Mouse (Mus musculus): ENCODE results near the gene Ltbp4.

The Ltbp4 gene

DNA sequence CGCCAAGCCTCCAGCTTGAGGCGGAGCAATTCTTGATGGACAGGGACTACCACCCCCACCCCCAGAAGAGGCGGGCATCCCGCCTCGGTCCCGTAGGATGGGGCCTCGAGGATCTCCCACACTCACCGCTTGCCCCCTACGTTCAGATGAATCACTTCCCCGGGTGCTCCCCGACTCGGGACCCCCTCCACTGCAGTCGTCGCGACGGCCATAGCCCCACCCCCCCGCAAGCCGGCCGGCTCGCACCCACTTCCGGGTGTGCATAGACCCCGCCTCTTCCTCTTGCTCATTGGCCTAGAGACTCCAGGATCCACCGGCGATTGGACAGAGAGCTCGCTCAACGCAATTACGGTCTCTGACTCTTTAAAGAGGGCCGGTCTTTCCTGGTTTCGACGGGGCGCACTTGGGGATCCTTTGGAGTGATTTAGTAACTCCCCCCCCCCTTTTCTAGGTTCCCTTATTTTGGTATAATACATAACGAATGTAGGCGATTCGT, 18.3 kb upstream of the Ltbp4 start, which contains the start of gene Shkbp1:
Shkbp1 (minus strand) TSS at position 275 of the 496 bp plus-strand sequence.
- DNase-seq (ENCODE audit: low read depth, low spot score) = peak; percentile 85

DNA sequence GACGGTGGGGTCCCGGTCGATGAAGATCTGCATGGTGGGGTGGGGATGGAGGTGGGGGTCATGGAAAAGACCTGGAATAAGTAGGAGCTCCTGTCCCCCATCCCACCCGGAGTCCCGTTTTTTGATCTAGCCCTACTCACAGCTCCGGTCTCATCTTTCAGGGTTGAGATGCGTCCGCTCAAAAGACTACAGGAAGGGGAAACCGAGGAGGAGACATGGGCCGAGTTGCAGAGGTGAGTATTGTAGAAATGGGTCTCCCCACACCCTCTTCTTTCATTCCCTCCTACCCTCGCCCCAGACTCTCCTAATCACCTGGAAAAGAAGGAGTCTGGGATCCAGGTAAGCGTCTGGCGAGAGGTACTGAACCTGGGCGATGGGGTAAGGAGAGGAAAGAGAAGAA, 17.8 kb upstream of the Ltbp4 start:
- no peak for DNase-seq (ENCODE audit: low read depth, low spot score)

DNA sequence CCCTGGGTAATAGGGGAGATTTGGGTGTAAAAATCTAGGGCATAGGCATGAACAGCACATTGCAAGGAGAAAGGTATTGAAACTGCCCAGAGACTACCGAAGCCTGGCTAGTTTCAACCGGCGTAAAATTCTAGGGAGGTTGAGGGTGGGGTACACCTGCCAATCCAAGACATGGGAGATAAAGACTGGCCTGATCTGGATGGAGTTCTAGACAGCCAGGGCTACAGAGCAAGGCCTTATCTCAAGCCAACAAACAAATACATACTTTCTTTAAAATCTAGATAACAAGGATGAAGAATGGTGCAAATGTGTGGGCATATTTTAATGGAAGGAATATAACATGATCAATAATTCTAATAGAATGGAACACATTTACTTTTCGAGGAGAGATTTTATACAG, 17.3 kb upstream of the Ltbp4 start:
- no peak for DNase-seq (ENCODE audit: low read depth, low spot score)

DNA sequence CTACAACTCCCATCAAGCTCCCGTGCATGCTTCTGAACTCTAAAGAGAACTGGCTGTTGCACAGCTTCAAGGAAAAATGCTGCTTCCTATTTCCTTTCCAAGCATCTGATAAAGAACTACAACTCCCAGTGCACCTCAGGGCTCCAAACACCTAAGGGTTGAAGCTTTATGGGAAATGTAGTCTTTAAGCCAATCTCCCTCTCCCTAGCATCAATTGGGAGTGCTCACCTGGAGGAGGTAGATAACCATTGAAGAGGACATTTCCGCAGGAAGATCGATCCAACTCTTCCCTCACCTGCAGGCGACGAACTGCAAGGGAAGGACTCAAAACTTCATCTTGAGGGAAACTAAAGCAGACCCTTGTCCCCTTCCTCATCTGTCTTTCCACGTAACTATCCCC, 16.7 kb upstream of the Ltbp4 start:
- DNase-seq (ENCODE audit: low read depth, low spot score) = no peak

DNA sequence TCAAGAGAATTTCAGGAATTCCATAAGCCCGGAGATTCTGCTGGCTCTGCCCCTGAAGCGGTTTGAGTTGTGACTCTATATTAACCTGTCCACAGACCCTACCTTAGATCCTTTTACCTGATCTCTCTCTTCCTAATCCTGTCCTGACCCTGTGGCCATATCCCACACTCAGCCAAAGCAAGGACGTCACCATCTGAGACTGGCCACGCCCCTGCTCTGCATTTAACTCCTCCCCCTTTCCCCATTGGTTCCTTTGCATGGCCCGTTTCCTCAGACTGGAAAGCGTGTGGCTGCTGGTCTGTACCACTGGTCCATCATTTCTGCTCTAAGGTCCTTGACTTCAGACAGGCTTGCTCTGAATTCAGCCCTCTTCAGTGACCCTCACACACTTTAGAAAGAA, 8.0 kb upstream of the Ltbp4 start:
- no peak for DNase-seq (ENCODE audit: low read depth, low spot score)

DNA sequence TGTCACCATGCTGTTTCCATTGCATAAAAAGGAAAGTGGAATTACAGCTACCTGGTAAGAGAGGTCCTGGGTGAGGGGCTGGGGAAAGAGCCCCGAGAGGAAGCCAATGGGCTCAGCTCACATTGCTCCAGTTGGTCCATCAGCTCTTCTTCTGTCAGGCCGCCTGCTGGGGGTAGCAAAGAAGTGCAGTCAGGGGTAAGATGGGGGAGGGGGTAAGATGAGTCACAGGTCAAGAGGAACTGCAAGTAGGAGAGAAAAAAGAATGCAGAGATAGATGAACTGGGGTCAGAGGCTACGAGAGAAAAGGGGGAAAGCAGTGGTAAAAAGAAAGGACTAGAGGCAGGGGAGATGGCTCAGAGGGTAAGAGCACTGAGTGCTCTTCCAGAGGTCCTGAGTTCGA, 5.1 kb upstream of the Ltbp4 start:
- no peak for DNase-seq (ENCODE audit: low read depth, low spot score)

DNA sequence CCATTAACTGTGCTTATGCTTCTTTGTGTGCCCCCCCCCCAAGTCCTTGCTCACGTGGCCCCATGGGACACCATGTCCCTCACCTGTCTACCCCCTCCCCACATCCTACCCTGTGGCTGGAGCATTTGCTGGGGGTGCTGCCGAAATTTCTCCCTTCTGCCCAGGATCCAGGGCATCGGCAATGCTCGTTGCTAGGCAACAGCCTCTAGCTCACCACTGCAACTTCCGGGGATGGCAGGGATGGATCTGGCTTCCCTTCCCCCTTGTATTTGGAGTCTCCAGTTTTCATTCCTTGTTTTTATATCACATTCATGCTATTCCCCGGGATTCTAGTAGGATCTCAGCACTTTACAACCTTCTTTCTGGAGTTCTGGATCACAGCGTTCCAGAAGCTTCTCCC, 2.0 kb upstream of the Ltbp4 start:
- no peak for DNase-seq (ENCODE audit: low read depth, low spot score)

DNA sequence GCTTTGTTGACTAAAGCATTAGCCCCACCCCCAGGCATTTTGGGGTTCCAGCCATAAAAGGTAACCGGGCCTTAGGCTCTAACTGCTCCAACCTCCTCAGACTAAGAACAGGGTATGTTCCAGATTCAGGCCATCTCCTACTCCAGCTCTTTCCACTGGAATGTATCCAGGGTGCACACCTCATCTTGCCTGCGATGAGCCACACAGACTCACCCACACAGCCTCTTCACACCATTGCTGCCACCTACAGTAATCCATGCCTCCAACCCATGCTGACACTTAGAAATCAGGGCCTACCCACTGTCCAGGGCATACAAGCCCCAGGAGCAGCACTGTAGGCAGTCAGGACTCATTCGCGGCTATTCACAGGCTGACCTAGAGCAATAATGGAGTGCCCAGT, 1.6 kb upstream of the Ltbp4 start:
- no peak for DNase-seq (ENCODE audit: low read depth, low spot score)

DNA sequence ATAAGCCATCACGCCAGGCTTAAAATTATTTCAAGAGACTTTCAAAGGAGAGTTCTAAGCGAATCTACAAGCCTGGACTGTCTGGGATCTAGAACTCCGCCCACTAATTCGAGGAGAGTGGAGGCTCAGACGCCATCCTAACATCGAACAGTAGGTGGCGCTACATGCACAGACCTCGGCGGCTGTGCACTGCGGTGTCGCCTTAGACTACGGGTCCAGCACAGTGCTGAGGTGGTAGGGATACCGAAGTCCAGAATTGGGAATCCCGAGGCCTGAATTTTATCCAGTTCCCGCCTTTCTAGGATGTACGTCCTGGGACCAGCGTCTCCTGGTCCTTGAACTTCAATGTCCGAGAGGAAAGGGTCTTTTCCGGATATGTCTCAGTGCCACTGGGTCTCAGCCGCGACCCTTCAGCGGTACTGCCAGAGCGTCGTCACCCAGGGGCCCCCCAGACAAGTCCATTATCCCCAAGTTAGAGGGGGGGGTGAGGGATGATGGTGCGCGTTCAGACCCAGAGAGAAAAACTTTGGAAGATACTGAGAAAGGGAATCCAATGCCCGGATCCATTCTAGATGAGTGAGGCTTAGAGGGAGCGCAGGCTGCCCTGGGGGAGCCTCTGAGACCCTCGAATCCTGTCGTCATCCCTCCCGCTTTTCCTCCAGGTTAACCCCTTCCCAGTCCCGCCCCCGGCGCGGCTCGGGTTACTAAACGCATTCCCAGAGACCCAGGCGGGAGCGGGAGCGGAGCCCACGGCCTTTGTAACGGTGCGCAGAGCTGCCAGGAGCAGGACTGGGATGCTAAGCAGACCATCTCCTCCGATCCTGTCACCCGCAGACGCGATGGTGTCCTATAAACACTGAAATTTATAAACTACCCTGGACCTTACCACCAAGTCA, 1.3 kb downstream of the Ltbp4 start:
- peak; percentile 85 for DNase-seq (ENCODE audit: low read depth, low spot score)

DNA sequence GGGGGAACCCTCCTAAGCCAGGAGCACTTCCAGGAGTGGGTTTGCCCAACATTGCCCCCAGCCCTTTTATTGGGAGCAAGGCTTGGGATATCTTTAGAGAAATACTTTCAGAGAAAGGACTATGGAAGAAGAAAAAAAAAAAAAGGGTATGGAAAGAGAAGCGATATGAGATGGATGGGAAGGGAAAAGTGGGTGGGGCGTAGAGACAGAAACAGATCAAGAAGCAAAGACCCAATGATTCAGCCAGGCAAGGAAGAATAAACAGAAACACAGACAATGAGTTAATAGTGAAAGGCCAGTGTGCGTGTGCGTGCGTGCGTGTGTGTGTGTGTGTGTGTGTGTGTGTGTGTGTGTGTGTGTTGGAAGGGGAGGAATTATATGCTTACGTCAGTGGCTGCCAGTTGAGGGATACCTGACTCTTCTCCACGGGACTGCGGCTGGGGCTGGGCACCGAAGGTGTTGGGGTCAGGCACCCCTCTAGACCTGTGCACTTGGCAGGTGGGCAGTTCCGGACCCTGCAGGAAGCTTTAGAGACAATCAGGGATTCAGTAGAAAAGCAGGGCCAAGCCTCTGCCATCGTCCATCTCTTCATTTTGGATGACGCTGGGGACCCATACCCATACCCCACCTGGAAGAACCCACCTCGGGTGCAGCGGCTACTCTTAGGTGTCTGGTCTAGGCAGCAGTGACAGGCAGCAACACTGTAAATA, 2.3 kb downstream of the Ltbp4 start:
- DNase-seq (ENCODE audit: low read depth, low spot score) = no peak

DNA sequence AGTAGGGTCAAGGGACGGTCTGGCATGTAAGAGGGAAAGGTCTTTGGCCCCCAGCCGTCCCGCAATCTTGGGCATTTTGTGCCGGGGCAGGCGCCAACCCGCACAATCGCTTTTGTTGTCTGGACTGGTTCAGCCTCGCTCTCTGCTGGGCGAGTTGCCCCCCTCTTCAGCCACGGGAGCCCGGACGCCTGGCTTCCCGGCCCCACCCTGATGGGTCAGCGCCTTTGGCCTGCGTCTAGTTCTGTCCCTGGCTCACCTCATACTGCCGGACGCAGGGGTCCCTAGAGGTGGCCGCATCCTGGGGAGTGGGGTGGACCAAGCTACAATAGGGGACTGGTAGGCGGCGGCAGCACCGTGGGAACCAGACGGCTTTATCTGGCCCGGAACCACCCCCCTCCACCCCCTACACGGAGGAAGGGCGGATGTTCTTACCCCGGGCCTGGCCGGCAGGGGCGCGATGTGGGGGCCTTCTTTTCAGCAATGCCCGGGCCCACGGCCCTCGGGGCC, 3.0 kb downstream of the Ltbp4 start:
- no peak for DNase-seq (ENCODE audit: low read depth, low spot score)

DNA sequence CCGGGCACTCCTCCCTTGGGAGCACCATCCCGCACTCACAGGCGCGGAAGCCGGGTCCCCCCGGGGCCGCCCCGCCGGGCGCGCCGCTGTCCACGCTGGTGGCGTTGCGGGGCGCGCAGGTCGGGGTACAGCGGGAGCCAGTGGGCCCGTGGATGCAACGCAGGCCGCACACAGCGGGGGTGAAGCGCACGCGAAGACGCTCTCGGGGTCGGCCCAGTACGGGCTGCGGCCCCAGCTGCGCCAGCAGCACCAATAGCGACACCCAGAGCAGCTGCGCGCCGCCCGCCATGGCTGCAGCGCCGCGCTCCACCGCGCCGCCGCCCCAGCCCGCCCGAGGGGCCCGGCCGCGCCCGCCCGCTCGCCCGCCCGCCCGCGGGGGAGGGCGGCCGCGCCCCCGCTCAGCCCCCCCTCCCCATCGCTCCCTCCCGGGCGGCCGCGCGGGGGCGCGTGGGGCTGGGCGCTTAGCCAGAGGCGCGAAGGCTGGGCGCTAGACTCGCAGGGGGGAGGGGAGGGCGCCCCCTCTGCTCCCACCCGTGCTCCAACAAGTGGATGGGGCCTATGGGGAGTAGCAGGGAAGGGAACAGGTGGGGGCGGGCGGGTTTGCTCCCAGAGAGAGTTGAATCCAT, 4.1 kb downstream of the Ltbp4 start:
- no peak for DNase-seq (ENCODE audit: low read depth, low spot score)

DNA sequence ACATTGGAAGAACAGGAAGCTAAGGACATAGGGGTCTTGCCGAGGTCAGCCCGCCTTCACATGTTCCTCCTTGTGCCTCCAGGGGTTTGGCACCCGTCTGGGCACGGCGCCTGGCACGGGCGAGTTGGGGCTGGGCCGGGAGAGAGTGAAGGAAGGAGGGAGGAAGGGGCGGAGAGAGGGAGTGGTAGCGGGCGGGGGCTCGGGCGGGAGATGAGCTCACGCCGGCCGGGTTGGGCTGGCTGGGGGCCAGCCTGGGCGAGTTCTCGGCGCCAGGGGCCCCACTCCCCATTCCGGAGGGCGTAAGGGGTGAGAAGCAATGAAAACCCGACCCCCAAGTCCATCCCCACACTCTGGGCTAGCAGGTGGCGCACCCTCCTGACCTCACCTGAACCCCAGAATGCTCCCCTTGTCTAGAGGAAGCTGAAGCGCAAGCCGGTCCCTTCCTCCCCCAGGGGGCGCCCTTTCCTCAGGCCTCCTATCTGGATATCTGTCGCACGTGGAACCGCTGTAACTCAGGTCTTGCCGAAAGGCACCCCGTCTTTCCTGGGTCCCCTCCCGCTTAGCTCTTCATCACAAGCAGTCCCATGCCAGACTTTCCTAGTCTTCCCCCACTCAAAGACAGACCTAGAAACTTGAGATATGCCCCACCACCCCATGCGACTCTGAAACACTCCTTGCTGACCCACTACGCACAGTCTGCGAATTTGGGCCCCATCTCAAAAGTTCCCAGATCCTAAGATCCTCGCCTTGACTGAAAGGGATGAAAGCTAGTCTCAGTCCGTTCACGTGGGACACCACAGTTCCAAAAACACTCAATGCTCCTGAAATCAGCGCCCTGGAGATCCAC, 4.9 kb downstream of the Ltbp4 start:
- DNase-seq (ENCODE audit: low read depth, low spot score) = peak; percentile 77

DNA sequence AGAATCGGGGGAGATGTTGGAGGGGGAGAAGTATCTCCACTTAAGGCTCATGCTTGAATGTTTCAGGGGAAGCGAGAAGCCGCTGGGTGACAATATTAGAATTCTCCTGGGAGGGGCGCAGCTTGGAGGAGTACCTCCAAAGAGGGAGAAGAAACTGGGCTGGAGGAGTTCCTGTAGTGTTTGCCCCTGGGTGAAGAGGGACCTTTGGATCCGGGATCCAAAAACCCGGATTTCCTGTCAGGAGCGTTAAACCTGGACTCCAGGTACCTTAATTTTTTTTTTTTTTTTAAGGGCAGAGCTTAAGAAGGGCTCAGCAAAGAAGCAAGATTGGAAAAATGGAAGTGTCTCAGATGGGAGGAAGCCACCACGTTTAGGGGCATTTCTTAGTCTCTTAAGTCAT, 5.6 kb downstream of the Ltbp4 start:
- no peak for DNase-seq (ENCODE audit: low read depth, low spot score)

DNA sequence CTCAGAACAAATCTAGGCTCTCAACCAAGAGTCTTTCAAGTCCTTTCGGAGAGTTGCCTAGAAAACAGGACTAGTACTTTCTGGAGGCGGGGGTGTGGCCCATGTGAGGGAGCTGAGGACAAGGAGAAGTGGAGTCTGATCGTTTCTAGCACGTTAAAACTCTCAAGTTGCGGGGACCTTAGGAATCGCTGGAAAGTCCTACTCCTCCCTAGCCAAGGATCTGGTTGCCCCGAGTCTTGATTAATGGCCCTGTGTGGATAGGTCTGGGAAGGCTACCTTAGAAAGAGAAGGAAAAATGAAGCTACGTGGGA, 6.0 kb downstream of the Ltbp4 start:
- no peak for DNase-seq (ENCODE audit: low read depth, low spot score)

DNA sequence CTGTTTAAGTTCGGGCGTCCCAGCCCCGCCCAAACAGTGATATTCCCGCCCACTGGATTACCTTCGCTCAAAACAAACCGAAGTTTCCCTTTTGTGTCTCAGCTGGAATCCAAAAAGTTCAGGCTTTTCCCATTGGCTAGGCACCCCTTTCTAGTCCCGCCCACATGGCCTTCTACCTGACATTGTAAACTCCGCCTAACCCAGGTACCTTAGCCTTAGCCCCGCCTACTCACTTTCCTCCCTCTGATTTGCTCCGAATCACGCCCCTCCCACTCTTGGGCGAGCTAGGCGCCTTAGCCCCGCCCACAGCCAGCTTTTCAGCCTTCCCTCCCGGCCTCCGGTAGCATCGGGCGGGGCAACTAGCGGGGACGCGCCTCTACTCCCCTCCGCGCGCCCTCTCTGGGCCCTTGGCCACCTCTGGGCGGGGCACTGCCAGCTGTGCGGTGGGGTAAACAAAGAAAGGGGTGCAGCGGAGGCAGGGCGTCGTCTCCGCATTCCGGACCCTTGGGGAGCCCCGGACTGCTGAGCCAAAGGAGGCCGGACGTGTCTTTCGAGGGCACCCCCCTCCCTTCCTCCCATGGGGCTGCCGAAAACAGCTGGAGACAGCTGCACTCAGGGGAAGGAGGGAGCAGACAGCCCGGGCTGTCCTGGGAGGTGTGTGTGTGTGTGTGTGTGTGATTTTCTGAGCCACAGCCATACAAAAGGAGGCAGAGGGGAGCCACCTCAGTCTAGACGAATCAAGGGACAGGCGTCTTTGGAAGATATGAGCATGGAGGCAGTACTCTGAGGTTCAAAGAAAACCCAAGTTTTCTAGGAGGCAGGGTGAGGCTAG, 6.6 kb downstream of the Ltbp4 start:
- DNase-seq (ENCODE audit: low read depth, low spot score) = peak; percentile 89

DNA sequence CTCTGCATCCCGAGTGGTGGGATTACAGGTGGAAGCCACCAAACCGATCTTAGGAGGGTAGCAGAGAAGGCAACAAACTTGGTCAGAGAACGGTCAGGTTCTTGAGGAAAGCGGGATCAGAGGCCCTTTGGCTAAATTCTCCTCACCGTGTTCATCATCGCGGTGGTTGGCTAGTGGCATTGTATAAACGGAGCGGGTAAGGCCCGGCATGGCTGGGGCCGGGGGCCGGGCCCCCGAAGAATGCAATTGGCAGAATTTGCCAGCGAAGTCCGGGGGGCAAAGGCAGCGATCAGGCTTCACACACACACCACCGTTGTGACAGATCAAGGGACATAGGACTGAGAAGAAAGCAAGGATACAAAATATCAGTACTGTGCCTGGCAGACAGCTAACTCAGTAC, 7.5 kb downstream of the Ltbp4 start:
- no peak for DNase-seq (ENCODE audit: low read depth, low spot score)

DNA sequence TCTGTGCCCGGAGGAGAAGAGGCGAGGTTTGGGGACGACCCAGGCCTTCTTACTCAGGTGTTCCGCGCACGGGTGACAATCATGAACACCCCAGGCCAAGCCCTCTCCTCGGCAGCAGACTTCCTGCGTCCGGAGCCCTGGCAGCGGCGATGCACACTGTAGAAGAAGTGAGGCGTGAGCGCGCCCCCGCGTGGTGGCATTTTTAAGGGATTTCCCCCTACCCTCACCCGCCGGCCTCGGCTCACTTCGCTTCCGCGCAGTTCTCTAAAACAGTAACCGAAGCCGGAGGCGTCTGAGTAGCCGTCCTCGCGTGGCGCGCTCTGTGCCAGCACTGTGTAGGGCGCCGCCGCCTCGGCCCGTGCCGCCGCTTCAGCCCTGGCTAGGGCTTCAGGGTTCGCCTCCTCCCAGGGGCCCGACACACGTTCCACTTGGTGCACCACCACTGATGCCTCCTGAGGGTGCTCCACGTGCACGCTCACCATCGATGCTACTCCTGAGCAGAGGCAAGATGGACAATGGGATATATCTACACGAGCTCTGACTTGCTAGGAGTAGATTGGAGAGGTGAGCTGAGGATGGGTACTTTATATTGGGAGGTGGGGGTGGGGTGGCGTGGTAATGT, 8.1 kb downstream of the Ltbp4 start:
- DNase-seq (ENCODE audit: low read depth, low spot score) = peak; percentile 71

DNA sequence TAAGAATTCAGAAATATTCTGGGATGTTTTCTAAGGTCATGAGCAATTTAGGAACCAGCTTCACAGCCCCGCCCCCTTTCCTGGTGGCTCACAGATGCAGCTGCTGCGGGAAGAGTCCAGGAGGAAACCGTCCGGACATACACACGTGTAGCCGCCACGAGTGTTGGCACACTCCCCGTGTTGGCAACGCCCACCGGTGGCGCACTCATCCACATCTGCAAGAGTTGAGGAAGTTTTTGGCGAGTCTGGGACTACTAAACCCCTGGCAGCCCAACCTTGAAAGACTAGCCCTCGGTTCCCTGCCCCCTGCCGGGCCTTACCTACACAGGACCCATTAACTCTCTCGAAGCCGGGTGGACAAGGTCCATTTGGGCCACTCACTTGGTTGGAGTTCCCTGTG, 8.8 kb downstream of the Ltbp4 start:
- peak; percentile 84 for DNase-seq (ENCODE audit: low read depth, low spot score)

DNA sequence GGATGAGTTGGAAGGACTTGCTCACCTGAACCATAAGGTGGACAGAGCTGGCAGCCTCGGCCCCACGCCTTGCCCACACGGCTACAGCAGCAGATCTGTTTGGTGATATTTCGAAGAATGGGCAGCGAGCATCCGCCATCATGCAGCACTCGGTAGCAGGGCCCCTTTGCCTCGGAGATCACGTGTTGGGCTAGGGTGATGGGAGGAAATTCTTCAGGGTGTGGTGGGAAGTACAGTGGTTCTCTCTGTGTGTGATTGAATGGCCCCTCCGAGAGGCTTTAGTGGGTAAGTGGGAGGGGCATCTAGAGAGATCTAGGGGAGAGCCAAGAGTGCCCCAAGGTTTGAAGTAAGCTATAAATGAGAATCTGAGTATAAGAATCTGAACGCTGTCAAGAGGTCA, 9.3 kb downstream of the Ltbp4 start:
- no peak for DNase-seq (ENCODE audit: low read depth, low spot score)

All from skeletal muscle tissue, adult 2 months (tissue).